Mouse (Mus musculus) skeletal muscle tissue, adult 2 months (tissue): ENCODE data around the gene Nod2.

Source experiments
- DNase-seq: peaks from one replicate; pipeline ENCODE4 v3.0.0-alpha.2; 2012; ENCODE audit warnings: low read depth, low spot score

The Nod2 gene

DNA sequence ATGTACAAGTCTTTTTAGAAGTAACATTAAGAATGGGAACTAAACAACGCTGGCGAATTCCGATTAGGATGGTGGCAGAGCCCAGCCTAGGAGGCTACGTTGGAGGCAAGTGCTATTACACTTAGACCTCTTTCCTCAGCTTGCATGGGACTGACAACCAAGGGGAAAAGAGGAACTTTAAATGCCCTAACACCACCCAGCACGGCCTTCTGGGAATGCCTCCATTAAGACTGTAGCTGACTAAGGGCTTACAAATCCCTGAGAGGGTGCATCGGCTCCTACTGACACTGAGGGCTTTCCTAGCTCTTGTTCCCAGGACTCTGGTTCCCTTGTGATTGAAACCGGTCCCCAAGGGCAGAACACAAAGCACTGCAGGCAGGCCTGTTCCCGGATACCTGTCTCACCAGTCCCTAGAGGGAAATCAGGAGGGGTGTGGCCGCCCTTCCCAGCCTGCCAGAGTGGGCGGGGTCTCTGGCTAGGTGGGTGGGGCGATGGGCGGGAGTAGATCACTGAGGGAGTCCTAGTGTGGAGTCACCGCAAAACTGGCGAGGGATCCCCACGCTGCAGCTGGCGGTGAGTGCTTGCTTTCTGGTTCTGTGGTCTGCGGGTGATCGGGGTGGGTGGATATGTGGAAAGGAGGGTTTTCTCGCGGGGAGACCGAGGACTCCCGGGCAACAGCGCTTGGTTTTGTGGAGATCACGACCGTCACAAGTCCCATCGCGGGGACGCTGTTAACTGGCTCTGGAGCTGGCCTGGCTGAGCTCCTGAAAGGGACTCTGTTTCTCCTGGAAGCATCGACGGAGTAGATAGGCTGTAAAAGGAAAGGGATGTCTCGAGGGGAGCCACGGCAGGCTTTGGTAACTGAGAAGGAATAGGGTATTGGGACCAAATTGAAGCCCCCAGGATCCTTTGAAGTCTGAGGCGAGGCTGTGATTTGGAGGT, at the start of gene Nod2:
Gene Nod2, plus strand, starts transcription at position 479 of the 942 bp plus-strand sequence.
- DNase-seq, result peak; percentile 52

DNA sequence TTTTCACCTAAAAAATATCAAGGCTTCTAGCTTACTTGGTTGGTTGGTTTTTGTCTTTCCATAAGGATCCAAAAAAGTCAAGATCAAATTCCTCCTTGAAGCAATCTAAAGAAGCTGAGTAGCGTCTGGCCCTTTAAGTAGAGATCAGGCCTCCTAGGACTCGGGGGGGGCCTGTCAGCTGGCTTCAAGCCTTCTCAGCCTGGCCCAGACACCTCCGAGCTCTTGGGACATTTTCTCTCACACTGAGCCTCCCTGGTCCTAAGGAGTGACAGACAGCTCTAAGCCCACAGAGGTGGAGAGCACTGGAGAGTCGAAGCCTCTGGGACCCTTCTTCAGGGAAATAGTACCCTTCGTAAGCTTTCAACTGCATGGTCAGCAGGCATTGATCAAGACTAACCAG, 48.5 kb upstream of the Nod2 start:
- DNase-seq, result no peak

GRCm38 (mm10) chr8:88599491-88599890, 47.6 kb upstream of the Nod2 start:
- no peak for DNase-seq

- no peak for DNase-seq
Observed at GRCm38 (mm10) chr8:88603446-88603989, 43.6 kb upstream of the Nod2 start.

DNA sequence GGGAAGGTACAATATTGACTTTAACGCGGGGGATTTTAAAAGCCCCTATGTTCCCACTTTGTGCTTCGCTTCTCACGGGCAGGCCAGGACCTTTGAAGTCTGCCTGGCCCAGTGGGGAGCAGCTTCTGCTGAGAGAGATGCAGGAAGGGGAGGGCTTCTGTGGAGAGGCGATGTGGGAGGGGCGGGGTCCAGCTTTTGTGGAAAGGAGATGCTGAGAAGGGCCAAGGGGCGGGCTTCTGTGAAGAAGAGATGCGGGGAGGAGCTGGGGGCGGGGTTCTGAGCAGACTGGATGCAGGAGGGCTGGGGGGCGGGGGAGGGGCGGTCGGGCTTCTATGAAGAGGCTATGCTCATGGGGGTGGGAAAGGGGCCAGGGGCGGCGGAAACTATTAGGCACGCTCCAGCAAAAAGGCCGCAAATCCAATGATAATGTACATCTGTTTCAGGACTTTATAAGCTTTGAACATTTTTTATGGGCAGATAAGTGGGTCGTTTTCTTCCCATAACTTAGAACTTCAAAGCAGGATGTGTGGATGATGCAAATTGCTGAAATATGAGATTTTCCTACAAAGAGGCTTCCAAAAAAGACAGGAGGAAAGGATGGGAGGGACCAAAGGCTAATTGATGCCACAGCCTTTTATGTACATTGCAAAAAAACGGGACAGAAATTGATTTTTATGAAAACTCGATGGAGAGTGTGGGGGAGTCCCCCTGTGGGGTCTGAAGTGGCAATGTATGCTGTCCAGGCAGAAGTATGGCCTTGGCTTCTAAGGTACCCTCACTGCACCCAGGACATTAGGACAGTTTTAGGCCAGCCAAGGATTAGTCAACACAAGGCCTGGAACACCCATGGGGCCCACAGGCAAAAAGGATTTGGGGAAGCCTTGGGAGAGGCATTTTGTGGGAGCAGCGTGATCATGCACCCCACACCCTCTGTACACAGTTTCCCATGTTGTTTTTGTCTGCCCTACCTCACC, 42.8 kb upstream of the Nod2 start:
- no peak for DNase-seq

DNA sequence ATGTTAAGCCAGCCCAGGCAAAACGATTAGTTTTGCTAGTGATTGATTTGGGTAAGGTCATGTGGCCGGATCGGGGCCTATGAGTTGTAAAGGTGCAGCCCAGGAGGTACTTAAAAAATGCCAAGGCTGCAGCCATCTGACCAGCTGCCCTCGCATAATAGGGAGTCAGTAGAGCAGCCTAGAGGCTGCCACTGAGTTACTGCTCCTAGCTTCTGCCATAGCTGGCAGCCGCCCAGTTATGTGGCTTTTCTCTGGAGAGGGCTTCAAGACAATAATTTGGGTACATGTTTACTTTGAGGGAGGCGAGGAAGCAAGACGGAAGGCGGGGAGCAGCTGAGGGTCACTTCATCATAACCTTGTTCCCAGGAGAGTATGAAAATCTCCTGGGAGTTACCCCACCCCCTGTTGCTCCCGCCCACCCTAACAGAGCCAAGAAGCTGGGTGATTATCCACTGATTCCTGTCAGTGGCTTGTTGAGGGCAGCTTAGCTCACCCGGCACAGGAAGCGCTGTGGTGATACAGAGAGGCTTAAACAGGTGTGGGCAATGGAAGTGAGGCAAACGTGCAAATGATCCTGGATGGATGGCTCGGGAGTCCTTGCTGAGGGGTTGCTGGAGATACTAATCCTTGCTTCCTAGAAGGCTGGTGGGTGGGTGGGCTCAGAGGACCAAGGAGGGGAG, 41.6 kb upstream of the Nod2 start:
- no peak for DNase-seq

DNA sequence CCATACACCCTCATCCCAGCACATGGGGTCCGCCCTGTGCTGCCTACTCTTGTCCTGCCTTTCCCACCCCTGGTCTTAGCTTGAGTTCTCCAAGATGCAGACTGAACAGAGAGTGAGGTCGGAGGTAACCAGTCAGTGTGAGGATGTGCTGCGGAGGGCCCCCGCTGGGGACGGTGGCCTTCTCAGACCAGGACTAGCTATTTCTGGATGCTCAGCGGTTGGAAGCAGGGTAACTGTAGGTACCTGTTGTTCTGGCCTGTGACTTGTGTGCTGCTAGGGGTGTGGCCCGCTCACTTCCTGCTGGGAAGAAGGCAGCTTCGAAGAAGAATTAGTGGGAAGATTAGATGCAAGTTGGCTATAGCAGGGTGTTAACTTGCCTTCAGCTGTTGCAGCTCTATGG, 38.1 kb upstream of the Nod2 start:
- DNase-seq, result no peak

- DNase-seq, result no peak
Observed at GRCm38 (mm10) chr8:88610271-88610670, 36.8 kb upstream of the Nod2 start.

- no peak for DNase-seq
Observed at GRCm38 (mm10) chr8:88614981-88615380, 32.1 kb upstream of the Nod2 start.

GRCm38 (mm10) chr8:88618612-88619011, 28.5 kb upstream of the Nod2 start:
- DNase-seq, result no peak

DNA sequence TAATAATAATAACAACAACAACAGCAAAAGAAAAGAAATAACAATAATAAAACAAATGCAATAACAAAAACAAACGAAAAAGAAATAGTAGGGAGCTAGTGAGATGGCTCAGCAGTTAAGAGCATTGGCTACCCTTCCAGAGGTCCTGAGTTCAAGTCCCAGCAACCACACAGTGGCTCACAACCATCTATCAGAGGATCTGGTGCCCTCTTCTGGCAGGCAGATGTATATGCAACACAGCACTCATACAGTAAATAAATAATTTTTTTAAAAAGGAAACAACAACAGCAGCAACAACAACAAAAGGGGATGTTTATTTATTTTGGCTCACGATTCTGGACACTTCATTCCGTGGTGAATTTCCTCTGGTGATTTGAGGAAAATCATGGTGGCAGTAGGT, 27.6 kb upstream of the Nod2 start:
- no peak for DNase-seq

- DNase-seq, result no peak
Observed at GRCm38 (mm10) chr8:88620931-88621330, 26.2 kb upstream of the Nod2 start.

GRCm38 (mm10) chr8:88621408-88621807, 25.7 kb upstream of the Nod2 start:
- DNase-seq, result peak; percentile 37

DNA sequence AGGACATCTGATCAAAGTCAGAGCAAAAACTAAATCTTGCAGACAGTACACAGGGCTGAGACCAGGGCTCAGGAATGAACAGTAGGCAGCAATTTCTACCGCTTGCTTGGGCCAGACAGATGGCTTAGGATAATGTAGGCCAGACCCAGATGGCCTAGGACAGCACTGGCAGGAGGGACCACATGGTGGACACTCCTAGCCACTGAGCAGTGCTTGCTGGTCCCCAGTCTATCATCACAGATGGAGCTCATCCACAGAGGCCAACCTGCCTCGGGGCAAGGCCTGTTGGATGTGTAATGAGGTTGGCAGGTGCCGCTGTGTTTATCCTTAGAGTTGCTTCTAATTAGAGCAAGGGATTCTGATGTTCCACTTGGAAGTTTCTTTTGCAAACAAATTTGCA, 23.8 kb upstream of the Nod2 start:
- no peak for DNase-seq

GRCm38 (mm10) chr8:88624276-88624675, 22.8 kb upstream of the Nod2 start:
- no peak for DNase-seq

- no peak for DNase-seq
Observed at GRCm38 (mm10) chr8:88626433-88626832, 20.7 kb upstream of the Nod2 start.

DNA sequence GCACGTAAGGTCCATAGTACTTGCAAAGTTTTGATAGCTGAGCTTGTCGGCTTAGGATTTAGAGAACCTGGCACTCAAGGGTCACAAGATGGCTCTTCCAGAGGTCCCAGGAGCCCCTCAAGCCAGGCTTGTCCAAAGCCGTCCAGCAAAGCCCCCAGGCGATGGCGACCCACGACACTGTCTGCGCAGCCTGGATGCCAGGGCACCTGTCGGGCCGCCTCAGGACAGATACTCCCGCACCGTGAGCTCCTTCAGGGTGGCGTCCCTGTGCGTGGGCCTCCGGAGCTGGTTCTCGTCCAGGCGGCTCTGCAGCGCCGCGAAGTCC, 20.2 kb upstream of the Nod2 start:
- no peak for DNase-seq

GRCm38 (mm10) chr8:88627265-88627991, 19.7 kb upstream of the Nod2 start:
- DNase-seq, result peak; percentile 61

DNA sequence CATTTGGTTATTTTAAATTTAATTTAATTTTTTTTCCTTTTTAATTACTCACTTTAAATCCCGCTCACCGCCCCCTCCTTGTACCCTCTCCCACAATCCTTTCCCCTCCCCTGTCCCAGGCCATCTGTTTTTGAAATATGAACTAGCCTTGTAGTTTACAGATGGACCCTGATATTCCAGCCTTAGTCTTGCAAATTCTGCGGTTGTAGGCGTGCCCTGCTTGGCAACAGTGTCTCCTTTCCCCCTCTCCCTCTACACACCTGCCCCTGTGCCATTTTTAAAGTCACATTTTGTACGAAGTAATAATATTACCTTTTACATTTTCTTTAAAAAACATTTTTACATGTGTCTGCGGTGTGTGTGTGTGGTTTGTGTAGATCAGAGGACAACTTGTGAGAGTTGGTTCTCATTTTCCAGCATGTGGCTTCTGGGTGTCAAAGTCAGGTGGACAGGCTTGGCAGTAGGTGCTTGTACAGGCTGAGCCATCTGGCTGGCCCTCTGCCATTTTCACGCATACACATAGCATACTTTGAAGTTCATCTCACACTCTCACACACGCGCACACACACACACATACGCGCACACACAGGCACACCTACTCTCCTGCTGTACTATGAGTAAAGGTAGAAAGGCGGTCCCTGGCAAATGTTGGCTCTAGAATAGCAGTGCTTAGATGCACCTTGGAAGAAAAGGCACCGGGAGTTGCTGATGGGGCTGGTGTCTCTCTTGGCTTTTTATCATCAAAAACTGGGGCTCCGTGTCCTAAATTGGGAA, 18.9 kb upstream of the Nod2 start:
- DNase-seq, result no peak

GRCm38 (mm10) chr8:88630225-88630624, 16.9 kb upstream of the Nod2 start:
- DNase-seq, result peak; percentile 66
